ENCODE assay signal across 22 mouse cellular contexts in genomic region chr6:73949934-73950293, GRCm38 (mm10).
DNase-seq lines count a peak whose midpoint lies in the region; ATAC-seq and TF ChIP-seq lines count a peak whose summit lies in the region.
"Had no signal": no experiment of that assay in that cellular context is flagged by ENCODE, and none has a peak within 500 bp of the region (broad histone marks: within the 10 kb centered on the region; RNA-seq: fewer than 3 reads in every experiment).

No protein-coding gene starts in this region.

- H3K27me3 ChIP-seq in forebrain, embryonic 13.5 days = no peaks in the 10 kb centered on the region
- no peaks in the 10 kb centered on the region for H3K27me3 ChIP-seq in forebrain, embryonic 10.5 days (ENCODE audit: poor library complexity, severe bottlenecking)
- H3K27me3 ChIP-seq in limb, embryonic 12.5 days = no peaks in the 10 kb centered on the region
- no peaks in the 10 kb centered on the region for H3K27me3 ChIP-seq in limb, embryonic 10.5 days (ENCODE audit: low read depth, poor library complexity, severe bottlenecking)
- no peaks in the 10 kb centered on the region for H3K27me3 ChIP-seq in neural tube, embryonic 14.5 days (ENCODE audit: control insufficient read depth, insufficient read depth, low read length)
- H3K27me3 ChIP-seq in heart, embryonic 12.5 days (replicated peaks) = no peaks in the 10 kb centered on the region
- H3K27me3 ChIP-seq: embryonic facial prominence, embryonic 15.5 days; heart, embryonic 13.5 days; kidney, embryonic 15.5 days had no signal

- peak; percentile 67 for ATAC-seq in forebrain, embryonic 13.5 days
- 0 out of 2 replicates have a peak, but pooled peaks have one; percentile 31 for ATAC-seq in limb, embryonic 12.5 days (ENCODE audit: insufficient number of reproducible peaks, insufficient read depth, low FRiP score, low TSS enrichment, low read depth)
- peak; percentile 81; the same call in 1 of the 2 replicates for ATAC-seq in neural tube, embryonic 14.5 days (ENCODE audit: low read depth)
- no peak for ATAC-seq in heart, embryonic 12.5 days (ENCODE audit: insufficient number of reproducible peaks, low FRiP score)

- H3K9me3 ChIP-seq in forebrain, embryonic 13.5 days (replicated peaks) = no peaks in the 10 kb centered on the region
- no peaks in the 10 kb centered on the region for H3K9me3 ChIP-seq in forebrain, embryonic 10.5 days
- H3K9me3 ChIP-seq in limb, embryonic 12.5 days = no peaks in the 10 kb centered on the region
- no peaks in the 10 kb centered on the region for H3K9me3 ChIP-seq in limb, embryonic 10.5 days (replicated peaks)
- H3K9me3 ChIP-seq in neural tube, embryonic 14.5 days (ENCODE audit: control insufficient read depth, low read length) = no peaks in the 10 kb centered on the region
- no peaks in the 10 kb centered on the region for H3K9me3 ChIP-seq in heart, embryonic 12.5 days (replicated peaks)
- H3K9me3 ChIP-seq: embryonic facial prominence, embryonic 15.5 days; heart, embryonic 13.5 days; kidney, embryonic 15.5 days had no signal

- DNase-seq in forebrain, embryonic 10.5 days (ENCODE audit: extremely low spot score, low spot score) = no peak
- no peak for DNase-seq in limb, embryonic 10.5 days (ENCODE audit: low spot score)
- peak; percentile 51 for DNase-seq in brain, embryonic 14.5 days (ENCODE audit: low read depth)
- DNase-seq: adrenal gland, postnatal 10 days; cerebellum, adult 8-10 months; cerebellum, postnatal 36 days; embryo, embryonic 11 days; gastrocnemius, postnatal 25 days; heart, adult 18-20 months; heart, postnatal 14 days; kidney, adult 11 months; kidney, postnatal 4 days; lung, postnatal 4 days; thymus, adult 18-20 months; thymus, postnatal 36 days had no signal

- H3K27ac ChIP-seq in forebrain, embryonic 13.5 days = no peak overlapping the region
- no peak overlapping the region for H3K27ac ChIP-seq in forebrain, embryonic 10.5 days
- no peak overlapping the region for H3K27ac ChIP-seq in limb, embryonic 12.5 days
- H3K27ac ChIP-seq in limb, embryonic 10.5 days = no peak overlapping the region
- H3K27ac ChIP-seq in neural tube, embryonic 14.5 days (ENCODE audit: low read depth, low read length) = no peak overlapping the region
- no peak overlapping the region for H3K27ac ChIP-seq in heart, embryonic 12.5 days (ENCODE audit: poor library complexity, severe bottlenecking)
- H3K27ac ChIP-seq: embryonic facial prominence, embryonic 15.5 days; heart, embryonic 13.5 days; kidney, embryonic 15.5 days had no signal

- H3K9ac ChIP-seq in forebrain, embryonic 13.5 days = no peak overlapping the region
- no peak overlapping the region for H3K9ac ChIP-seq in limb, embryonic 12.5 days (replicated peaks)
- no peak overlapping the region for H3K9ac ChIP-seq in neural tube, embryonic 14.5 days (replicated peaks; ENCODE audit: low read depth, low read length)
- no peak overlapping the region for H3K9ac ChIP-seq in heart, embryonic 12.5 days
- H3K9ac ChIP-seq: embryonic facial prominence, embryonic 15.5 days; heart, embryonic 13.5 days; kidney, embryonic 15.5 days had no signal

- TF ChIP-seq POLR2A in brain, embryonic 14.5 days (IDR thresholded peaks at IDR 0.05; ENCODE audit: borderline replicate concordance, extremely low read depth, insufficient read depth, insufficient read length, poor library complexity, severe bottlenecking) = no peak

- H3K4me2 ChIP-seq in forebrain, embryonic 13.5 days = no peak overlapping the region
- no peak overlapping the region for H3K4me2 ChIP-seq in limb, embryonic 12.5 days
- H3K4me2 ChIP-seq in neural tube, embryonic 14.5 days (ENCODE audit: low read depth, low read length) = no peak overlapping the region
- H3K4me2 ChIP-seq in heart, embryonic 12.5 days = no peak overlapping the region
- H3K4me2 ChIP-seq: embryonic facial prominence, embryonic 15.5 days; heart, embryonic 13.5 days; kidney, embryonic 15.5 days had no signal

- no peak for TF ChIP-seq CTCF in brain, embryonic 14.5 days (IDR thresholded peaks at IDR 0.05; ENCODE audit: borderline replicate concordance, extremely low read depth, insufficient read depth, insufficient read length)

- no peak overlapping the region for H3K4me3 ChIP-seq in forebrain, embryonic 13.5 days
- no peak overlapping the region for H3K4me3 ChIP-seq in forebrain, embryonic 10.5 days
- no peak overlapping the region for H3K4me3 ChIP-seq in limb, embryonic 12.5 days (replicated peaks)
- H3K4me3 ChIP-seq in limb, embryonic 10.5 days = no peak overlapping the region
- no peak overlapping the region for H3K4me3 ChIP-seq in neural tube, embryonic 14.5 days (ENCODE audit: low read depth, low read length)
- no peak overlapping the region for H3K4me3 ChIP-seq in heart, embryonic 12.5 days
- H3K4me3 ChIP-seq: embryonic facial prominence, embryonic 15.5 days; heart, embryonic 13.5 days; kidney, embryonic 15.5 days had no signal

- no peaks in the 10 kb centered on the region for H3K36me3 ChIP-seq in forebrain, embryonic 13.5 days (ENCODE audit: poor library complexity, severe bottlenecking)
- H3K36me3 ChIP-seq in forebrain, embryonic 10.5 days (replicated peaks) = no peaks in the 10 kb centered on the region
- no peaks in the 10 kb centered on the region for H3K36me3 ChIP-seq in limb, embryonic 12.5 days
- H3K36me3 ChIP-seq in limb, embryonic 10.5 days = no peaks in the 10 kb centered on the region
- H3K36me3 ChIP-seq in neural tube, embryonic 14.5 days (ENCODE audit: control insufficient read depth, insufficient read depth, low read length) = no peaks in the 10 kb centered on the region
- no peaks in the 10 kb centered on the region for H3K36me3 ChIP-seq in heart, embryonic 12.5 days
- H3K36me3 ChIP-seq: embryonic facial prominence, embryonic 15.5 days; heart, embryonic 13.5 days; kidney, embryonic 15.5 days had no signal

- peaks cover 6% of the 10 kb centered on the region; the same call in 1 of the 2 replicates for H3K4me1 ChIP-seq in forebrain, embryonic 13.5 days
- H3K4me1 ChIP-seq in forebrain, embryonic 10.5 days = peaks cover 5% of the 10 kb centered on the region
- 0 out of 2 replicates have a peak, but pooled peaks cover 2% of the 10 kb centered on the region for H3K4me1 ChIP-seq in limb, embryonic 12.5 days (replicated peaks)
- no peaks in the 10 kb centered on the region for H3K4me1 ChIP-seq in limb, embryonic 10.5 days
- H3K4me1 ChIP-seq in neural tube, embryonic 14.5 days (ENCODE audit: control insufficient read depth, insufficient read depth, low read length) = 0 out of 2 replicates have a peak, but pooled peaks cover 4% of the 10 kb centered on the region
- H3K4me1 ChIP-seq in heart, embryonic 12.5 days (replicated peaks) = no peaks in the 10 kb centered on the region
- H3K4me1 ChIP-seq: embryonic facial prominence, embryonic 15.5 days; heart, embryonic 13.5 days; kidney, embryonic 15.5 days had no signal
